Mouse (Mus musculus) limb, embryonic 11.5 days (tissue): ENCODE results near the gene Zbtb22. TPM values are rescaled to one million over a fixed set of nuclear protein-coding genes. Genes with fewer than 3 reads are reported as not detected.
"Not testable (repeated sequence)": the region's sequence is repeated elsewhere in the genome, so short reads cannot be mapped to it uniquely, and the experiment has no call there.

ENCODE experiments used
- ATAC-seq: fragments of 200-750 bp; cut with Nextera tagmentation; 2 replicates; pipeline ENCODE4 v1.8.0; 2017; ENCODE audit warnings: low read depth; ENCODE audit not compliant: insufficient number of reproducible peaks, low FRiP score, low TSS enrichment
- DNase-seq: peaks from one replicate; pipeline ENCODE4 v3.0.0-alpha.2; 2015; ENCODE audit warnings: low spot score
- H3K27ac ChIP-seq: fragments of 300-500 bp; sonication (generic); replicated peaks from 2 replicates; pipeline ENCODE4 v1.5.1; 2014; ENCODE audit warnings: low read depth, mild to moderate bottlenecking, low read length
- H3K27me3 ChIP-seq: fragments of 300-500 bp; sonication (generic); 2 replicates; pipeline ENCODE4 v1.6.1; 2014; ENCODE audit warnings: mild to moderate bottlenecking, low read length, mixed read lengths; ENCODE audit not compliant: control insufficient read depth, insufficient read depth
- H3K36me3 ChIP-seq: fragments of 300-500 bp; sonication (generic); 2 replicates; pipeline ENCODE4 v1.6.1; 2014; ENCODE audit warnings: mild to moderate bottlenecking, low read length, moderate library complexity, mixed read lengths; ENCODE audit not compliant: control insufficient read depth, insufficient read depth
- H3K4me1 ChIP-seq: fragments of 300-500 bp; sonication (generic); 2 replicates; pipeline ENCODE4 v1.6.1; 2014; ENCODE audit warnings: low read length, mixed read lengths; ENCODE audit not compliant: control insufficient read depth, insufficient read depth
- H3K4me2 ChIP-seq: fragments of 300-500 bp; sonication (generic); 2 replicates; pipeline ENCODE4 v1.6.1; 2014; ENCODE audit warnings: low read depth, mild to moderate bottlenecking, moderate library complexity; ENCODE audit not compliant: severe bottlenecking
- H3K4me3 ChIP-seq: fragments of 300-500 bp; sonication (generic); 2 replicates; pipeline ENCODE4 v1.5.1; 2014; ENCODE audit warnings: low read depth, low read length
- H3K9ac ChIP-seq: fragments of 300-500 bp; sonication (generic); 2 replicates; pipeline ENCODE4 v1.6.1; 2014; ENCODE audit warnings: mild to moderate bottlenecking, low read length
- H3K9me3 ChIP-seq: fragments of 300-500 bp; sonication (generic); 2 replicates; pipeline ENCODE4 v1.6.1; 2016; ENCODE audit warnings: low read length; ENCODE audit not compliant: control insufficient read depth
- WGBS: fragments of 180-500 bp; shearing (Covaris S2); extraction: QIAGEN DNeasy Blood & Tissue Kit; methylation state at CpG from one replicate; pipeline ENCODE4 v1.1.7; 2014; 5-methylcytosine and 5-hydroxymethylcytosine counted together
- polyA plus RNA-seq: library from polyadenylated mRNA; unstranded; fragments of >200 nt; fragmentation: Nextera tagmentation; extraction: Ambion mirVana; gene quantifications from 2 replicates; pipeline ENCODE4 v1.2.1, GENCODE M21; 2014

The Zbtb22 gene
- 10.1 and 11.8 TPM in 2 replicates for polyA plus RNA-seq

DNA sequence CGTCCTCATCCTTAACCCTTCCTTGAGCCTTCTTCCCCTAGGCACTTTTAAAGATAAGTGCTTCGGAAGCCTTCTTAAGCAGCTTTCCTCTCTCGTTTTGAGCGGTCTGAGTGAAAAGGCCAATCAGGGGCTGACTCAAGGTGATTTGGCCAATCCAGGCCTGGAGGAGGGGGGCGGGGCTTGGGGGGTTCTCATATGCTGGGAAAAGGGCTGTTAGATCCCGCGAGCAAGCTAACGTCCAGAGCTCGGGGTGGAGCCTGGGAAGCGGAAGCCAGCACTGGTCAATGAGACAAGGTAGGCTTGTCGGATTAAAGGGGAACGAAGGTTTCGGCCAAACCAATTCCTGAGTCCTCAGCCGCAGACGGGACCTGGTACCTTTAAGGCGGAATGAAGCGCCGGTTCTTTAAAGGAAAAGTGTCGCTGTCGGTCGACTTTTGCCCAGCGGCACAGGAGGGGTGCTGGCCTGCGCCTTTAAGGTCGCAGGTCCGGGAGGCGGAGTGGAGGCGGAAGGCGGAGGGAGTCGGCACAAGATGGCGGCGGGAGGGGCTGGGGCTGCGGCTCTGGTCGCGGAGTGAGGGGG is at the start of gene Zbtb22, which contains the start of gene Tapbp:
TSS of gene Zbtb22 (plus strand) at position 234 of the 580 bp plus-strand sequence.
TSS of gene Tapbp (plus strand) at position 229 of the 580 bp plus-strand sequence.
- H3K27me3 ChIP-seq = no peaks in the 10 kb centered on the region
- no peaks in the 10 kb centered on the region for H3K9me3 ChIP-seq
- H3K4me2 ChIP-seq = peak within 1 kb of the TSS; percentile 54
- H3K4me1 ChIP-seq = peaks cover 18% of the 10 kb centered on the region; the same call in 1 of the 2 replicates
- peaks cover 34% of the 10 kb centered on the region for H3K36me3 ChIP-seq
- ATAC-seq (peak; percentile 89), DNase-seq (peak; percentile 95)
- H3K4me3 ChIP-seq = peak within 1 kb of the TSS; percentile 59
- peak within 1 kb of the TSS; percentile 56 for H3K9ac ChIP-seq
- peak within 1 kb of the TSS; percentile 83 for H3K27ac ChIP-seq
- under 1% methylated on average over 31 of the region's 34 CpGs for WGBS

DNA sequence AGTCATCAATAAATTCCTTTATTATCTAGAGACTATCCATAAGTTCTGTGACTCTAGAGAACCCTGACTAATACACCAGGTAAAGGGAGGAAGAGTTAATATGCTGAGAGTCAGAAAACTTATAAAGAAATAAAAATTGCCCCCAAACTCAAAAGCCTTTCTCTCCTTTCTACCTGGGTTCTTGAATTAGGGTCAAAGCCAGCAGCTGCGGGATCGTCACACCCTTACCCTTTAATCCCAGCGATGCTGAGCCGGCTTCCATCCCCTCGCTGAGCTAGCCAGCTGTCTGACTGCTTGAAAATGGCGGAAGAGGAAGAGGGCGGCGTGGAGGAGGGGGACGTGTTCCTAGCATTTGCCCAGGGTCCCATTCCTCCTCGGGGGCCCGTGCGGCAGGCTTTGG is 42.2 kb upstream of the Zbtb22 start, which contains the start of gene Gm7029:
TSS of gene Gm7029 (plus strand) at position 301 of the 400 bp plus-strand sequence.
- WGBS = 79% methylated on average over 4 of the region's 12 CpGs
- H3K9ac ChIP-seq, H3K9me3 ChIP-seq, H3K27ac ChIP-seq, H3K4me2 ChIP-seq, H3K36me3 ChIP-seq, H3K27me3 ChIP-seq, H3K4me1 ChIP-seq, ATAC-seq, H3K4me3 ChIP-seq, DNase-seq: not testable (repeated sequence)

- Histone ChIP-seq H3K9me3 (no peaks in the 10 kb centered on the region), H3K4me1 (no peaks in the 10 kb centered on the region), H3K4me3 (no peak overlapping the region), H3K27me3 (no peaks in the 10 kb centered on the region), H3K27ac (no peak overlapping the region), H3K36me3 (peaks cover 7% of the 10 kb centered on the region; the same call in 1 of the 2 replicates), H3K4me2 (no peak overlapping the region), H3K9ac (no peak overlapping the region)
- DNase-seq = no peak
- WGBS = 84% methylated on average over 11 of the region's 11 CpGs
- no peak for ATAC-seq
Observed at GRCm38 (mm10) chr17:33874411-33874810, 41.3 kb upstream of the Zbtb22 start.

- H3K27me3 ChIP-seq, H3K27ac ChIP-seq, ATAC-seq, H3K9me3 ChIP-seq, H3K9ac ChIP-seq, H3K4me1 ChIP-seq, H3K4me3 ChIP-seq, H3K4me2 ChIP-seq: not testable (repeated sequence)
- WGBS = 82% methylated on average over 5 of the region's 5 CpGs
- H3K36me3 ChIP-seq = peaks cover 13% of the 10 kb centered on the region; the same call in 1 of the 2 replicates
- peak; percentile 26 for DNase-seq
Observed at GRCm38 (mm10) chr17:33875797-33876196, 39.9 kb upstream of the Zbtb22 start.

DNA sequence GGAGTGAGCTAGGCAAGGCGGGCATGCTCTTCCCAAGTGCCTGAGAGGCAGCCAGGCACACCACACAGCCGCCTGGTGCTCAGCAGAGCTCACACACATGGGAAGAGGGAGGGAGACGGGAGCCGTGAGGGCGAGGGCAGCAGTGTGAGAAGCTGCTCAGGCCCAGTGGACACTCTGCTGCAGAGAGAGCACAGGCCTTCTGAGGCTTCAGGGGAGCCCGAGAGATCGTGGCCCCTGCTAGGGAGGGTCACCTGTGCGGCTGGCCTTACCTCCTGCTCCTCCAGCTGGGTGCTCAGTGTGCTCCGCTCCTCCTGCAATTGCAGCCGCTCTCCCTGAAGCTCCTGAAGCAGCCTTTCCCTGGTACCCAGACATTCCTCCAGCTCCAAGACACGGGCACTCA is 31.4 kb upstream of the Zbtb22 start:
- not testable (repeated sequence) for DNase-seq, H3K9me3 ChIP-seq, H3K4me3 ChIP-seq, H3K4me2 ChIP-seq, H3K27me3 ChIP-seq, H3K9ac ChIP-seq, H3K4me1 ChIP-seq, ATAC-seq, H3K27ac ChIP-seq
- H3K36me3 ChIP-seq = peaks cover 22% of the 10 kb centered on the region
- 86% methylated on average over 9 of the region's 11 CpGs for WGBS

- H3K4me2 ChIP-seq, DNase-seq, H3K27ac ChIP-seq, H3K36me3 ChIP-seq, H3K9me3 ChIP-seq, H3K27me3 ChIP-seq, H3K4me3 ChIP-seq, H3K4me1 ChIP-seq, ATAC-seq, H3K9ac ChIP-seq: not testable (repeated sequence)
- 62% methylated on average over 2 of the region's 2 CpGs for WGBS
Observed at GRCm38 (mm10) chr17:33887802-33888201, 27.9 kb upstream of the Zbtb22 start.

GRCm38 (mm10) chr17:33888230-33888629 is 27.5 kb upstream of the Zbtb22 start:
- not testable (repeated sequence) for H3K4me2 ChIP-seq, H3K36me3 ChIP-seq, H3K4me3 ChIP-seq, ATAC-seq, H3K9me3 ChIP-seq, H3K27me3 ChIP-seq, H3K9ac ChIP-seq, DNase-seq, H3K4me1 ChIP-seq, H3K27ac ChIP-seq

GRCm38 (mm10) chr17:33889941-33890532 is 25.7 kb upstream of the Zbtb22 start:
- Histone ChIP-seq H3K4me3 (peak overlapping the region; percentile 60), H3K9ac (peak overlapping the region; percentile 73), H3K4me2 (peak overlapping the region; percentile 60)
- H3K36me3 ChIP-seq, H3K27me3 ChIP-seq, H3K27ac ChIP-seq, H3K9me3 ChIP-seq, H3K4me1 ChIP-seq: not testable (repeated sequence)
- peak; percentile 54; the same call in 1 of the 2 replicates for ATAC-seq
- under 1% methylated on average over 38 of the region's 44 CpGs for WGBS
- peak; percentile 30 for DNase-seq
